Mouse (Mus musculus) ES-Bruce4 (cell line): ENCODE measurements around the gene Samd4b.

ENCODE experiments used
- CTCF ChIP-seq: IDR thresholded peaks from one replicate; pipeline ENCODE4 v1.8.1; 2011; ENCODE audit warnings: low read depth, low read length
- EP300 ChIP-seq: IDR thresholded peaks from 2 replicates; pipeline ENCODE4 v1.6.1; 2011; ENCODE audit warnings: low read depth, low read length; ENCODE audit not compliant: insufficient read depth

DNA sequence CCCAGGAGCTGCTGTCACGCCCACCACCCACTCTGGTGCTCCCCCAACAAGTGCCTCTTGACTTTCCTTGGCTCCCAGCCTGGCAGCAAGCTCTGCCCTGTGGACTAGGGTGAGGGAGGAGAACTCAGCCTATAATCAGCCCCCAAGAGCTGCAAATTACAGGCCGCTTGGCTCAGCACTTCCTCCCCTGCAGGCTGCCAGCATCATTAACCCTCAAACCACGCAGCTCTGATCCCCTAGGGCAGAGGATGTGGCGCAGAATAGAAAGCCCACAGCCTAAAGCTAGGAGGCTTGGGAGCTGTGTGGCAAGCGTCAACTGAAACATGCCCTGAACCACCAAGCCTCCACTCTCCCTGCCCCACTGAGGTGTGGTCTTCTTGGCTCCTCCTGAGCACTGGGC lies 32.5 kb downstream of the Samd4b start:
- TF ChIP-seq CTCF (no peak), EP300 (no peak)
